Mouse (Mus musculus) liver, embryonic 12.5 days (tissue): ENCODE results near the gene Wiz. TPM values are rescaled to one million over a fixed set of nuclear protein-coding genes. Genes with fewer than 3 reads are reported as not detected.
A peak's percentile ranks its signal among the peaks of the same experiment; 100 is the strongest.

Source experiments
- ATAC-seq: fragments of 200-750 bp; cut with Nextera tagmentation; 2 replicates; pipeline ENCODE4 v1.8.0; 2017; ENCODE audit warnings: moderate number of reproducible peaks, mild to moderate bottlenecking, moderate library complexity
- H3K27ac ChIP-seq: fragments of 300-500 bp; sonication (generic); 2 replicates; pipeline ENCODE4 v1.5.1; 2016; ENCODE audit warnings: mild to moderate bottlenecking
- H3K27me3 ChIP-seq: fragments of 300-500 bp; sonication (generic); replicated peaks from 2 replicates; pipeline ENCODE4 v1.6.1; 2016; ENCODE audit warnings: mild to moderate bottlenecking, moderate library complexity
- H3K36me3 ChIP-seq: fragments of 300-500 bp; sonication (generic); 2 replicates; pipeline ENCODE4 v1.6.1; 2016; ENCODE audit warnings: mild to moderate bottlenecking, moderate library complexity
- H3K4me1 ChIP-seq: fragments of 300-500 bp; sonication (generic); 2 replicates; pipeline ENCODE4 v1.6.1; 2016
- H3K4me2 ChIP-seq: fragments of 300-500 bp; sonication (generic); 2 replicates; pipeline ENCODE4 v1.6.1; 2016; ENCODE audit warnings: mild to moderate bottlenecking, moderate library complexity
- H3K4me3 ChIP-seq: fragments of 300-500 bp; sonication (generic); 2 replicates; pipeline ENCODE4 v1.5.1; 2016; ENCODE audit warnings: mild to moderate bottlenecking, moderate library complexity
- H3K9ac ChIP-seq: fragments of 300-500 bp; sonication (generic); 2 replicates; pipeline ENCODE4 v1.6.1; 2016; ENCODE audit warnings: mild to moderate bottlenecking, moderate library complexity
- H3K9me3 ChIP-seq: fragments of 300-500 bp; sonication (generic); replicated peaks from 2 replicates; pipeline ENCODE4 v1.6.1; 2016; ENCODE audit warnings: mild to moderate bottlenecking, moderate library complexity
- WGBS: fragments of 180-500 bp; shearing (Covaris S2); methylation state at CpG from one replicate; pipeline ENCODE4 v1.1.7; 2016; ENCODE audit not compliant: insufficient replicate concordance; 5-methylcytosine and 5-hydroxymethylcytosine counted together
- polyA plus RNA-seq: library from polyadenylated mRNA; unstranded; fragments of >200 nt; fragmentation: Nextera tagmentation; extraction: Ambion mirVana; gene quantifications from 2 replicates; pipeline ENCODE4 v1.2.1, GENCODE M21; 2016

The Wiz gene
- polyA plus RNA-seq, 1 experiment from 2014 or later, result 13.3 TPM

DNA sequence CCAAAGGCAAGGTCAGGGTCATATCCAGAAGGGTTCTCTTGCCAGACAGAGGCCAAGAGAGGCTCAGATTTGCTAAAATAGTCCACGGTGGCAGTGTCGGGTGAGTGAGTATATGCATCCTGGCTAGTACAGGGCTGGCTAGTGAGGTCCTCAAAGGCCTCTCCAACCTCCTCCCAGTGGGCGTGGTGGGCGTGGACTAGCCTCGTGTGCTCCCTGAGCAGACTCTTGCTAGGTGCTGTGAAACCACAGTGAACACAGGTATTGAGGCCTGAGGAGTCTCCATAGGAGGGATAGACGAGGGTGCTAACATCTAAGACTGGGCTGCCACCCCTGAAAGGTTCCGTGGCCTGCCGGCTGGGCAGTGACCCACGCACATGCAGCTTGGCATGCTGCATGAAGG is 12.1 kb downstream of the Wiz start:
- ATAC-seq, result peak; percentile 76
- Histone ChIP-seq H3K36me3 (peaks cover 21% of the 10 kb centered on the region), H3K9ac (0 out of 2 replicates have a peak overlapping the region, but pooled peaks have one; percentile 3), H3K9me3 (no peaks in the 10 kb centered on the region), H3K27ac (peak overlapping the region; percentile 27; the same call in 1 of the 2 replicates), H3K4me2 (peak overlapping the region; percentile 38), H3K4me1 (peaks cover 19% of the 10 kb centered on the region), H3K27me3 (no peaks in the 10 kb centered on the region), H3K4me3 (no peak overlapping the region)
- 62% methylated on average over 9 of the region's 9 CpGs for WGBS

DNA sequence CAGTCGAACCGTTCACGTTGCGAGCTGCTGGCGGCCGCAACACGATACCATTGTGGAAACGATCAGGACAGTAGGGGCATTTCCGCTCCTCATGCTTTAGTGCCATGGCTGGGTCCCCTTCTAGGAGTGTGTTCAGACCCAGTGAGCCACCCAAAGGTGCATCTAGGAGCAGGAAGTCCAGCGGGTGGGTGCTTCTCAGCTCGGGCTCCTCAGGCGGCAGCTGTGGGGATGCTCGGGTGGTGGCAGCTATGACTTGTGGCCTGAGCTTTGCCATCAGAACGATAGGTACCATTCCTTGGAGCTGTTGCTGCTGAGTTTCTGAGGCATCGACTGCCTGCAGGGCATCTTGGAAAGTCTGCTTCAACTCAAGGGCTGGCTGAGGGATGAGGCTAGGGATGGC is 12.8 kb downstream of the Wiz start:
- 0 out of 2 replicates have a peak, but pooled peaks have one; percentile 32 for ATAC-seq
- no peak overlapping the region for H3K4me3 ChIP-seq
- H3K27ac ChIP-seq, result peak overlapping the region; percentile 27
- H3K9me3 ChIP-seq, result no peaks in the 10 kb centered on the region
- H3K36me3 ChIP-seq, result peaks cover 21% of the 10 kb centered on the region
- no peaks in the 10 kb centered on the region for H3K27me3 ChIP-seq
- WGBS, result 85% methylated on average over 15 of the region's 15 CpGs
- peaks cover 19% of the 10 kb centered on the region for H3K4me1 ChIP-seq
- no peak overlapping the region for H3K9ac ChIP-seq
- H3K4me2 ChIP-seq, result no peak overlapping the region

DNA sequence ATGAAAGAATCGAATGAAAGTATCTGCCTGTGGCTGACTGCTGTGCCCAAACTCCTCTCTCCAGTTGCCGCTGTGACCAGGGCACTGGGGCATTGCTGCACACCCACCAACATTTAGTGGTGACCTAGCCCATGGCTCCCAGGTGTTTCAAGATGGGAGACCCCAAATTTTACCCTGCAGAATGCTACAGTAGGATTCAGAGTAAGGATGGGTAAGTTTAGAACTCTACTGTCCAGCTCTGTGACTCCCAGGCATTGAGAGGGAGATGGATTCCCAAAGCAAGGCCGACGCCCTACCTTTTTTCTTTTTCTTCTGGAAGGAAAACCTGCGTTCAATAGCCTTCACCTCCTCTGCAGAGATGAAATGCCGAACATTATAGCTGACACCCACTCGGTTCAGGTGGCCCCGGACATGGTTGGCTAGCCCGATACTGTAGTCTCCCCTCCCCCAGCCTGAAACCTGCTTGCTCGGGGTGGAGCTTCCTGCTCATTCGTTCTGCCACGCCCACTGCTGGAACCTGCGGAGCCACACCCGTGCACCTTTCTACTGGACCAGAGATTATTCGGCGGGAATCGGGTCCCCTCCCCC is 20.2 kb downstream of the Wiz start:
- Histone ChIP-seq H3K27me3 (no peaks in the 10 kb centered on the region), H3K27ac (peak overlapping the region; percentile 76), H3K4me3 (peak overlapping the region; percentile 55), H3K9me3 (no peaks in the 10 kb centered on the region), H3K4me2 (peak overlapping the region; percentile 66), H3K4me1 (peaks cover 42% of the 10 kb centered on the region), H3K36me3 (peaks cover 3% of the 10 kb centered on the region; the same call in 1 of the 2 replicates), H3K9ac (peak overlapping the region; percentile 56)
- 12% methylated on average over 14 of the region's 17 CpGs for WGBS
- ATAC-seq, result peak; percentile 64

DNA sequence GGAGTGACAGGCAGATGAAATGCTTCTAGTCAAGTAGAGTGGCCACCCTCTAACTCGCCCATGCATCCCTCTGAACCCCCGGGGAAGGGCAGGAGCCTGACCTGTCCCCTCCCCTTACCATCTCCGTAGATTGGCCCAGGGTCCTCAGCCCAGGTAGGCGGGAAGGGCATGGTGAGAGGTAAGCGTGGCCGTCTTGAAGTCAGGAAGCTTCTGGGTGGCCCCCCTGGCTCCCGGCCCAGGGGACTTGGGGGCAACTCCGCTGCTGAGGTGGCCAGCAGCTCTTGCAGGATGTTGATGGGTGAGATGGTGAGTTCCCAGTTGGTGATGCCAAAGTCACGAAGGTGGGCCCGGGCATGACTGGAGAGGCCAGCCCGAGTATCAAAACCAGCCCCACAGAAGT is 21.5 kb downstream of the Wiz start:
- Histone ChIP-seq H3K27ac (no peak overlapping the region), H3K4me3 (no peak overlapping the region), H3K36me3 (peaks cover 6% of the 10 kb centered on the region), H3K27me3 (no peaks in the 10 kb centered on the region), H3K4me2 (peak overlapping the region; percentile 66; the same call in 1 of the 2 replicates), H3K9ac (0 out of 2 replicates have a peak overlapping the region, but pooled peaks have one; percentile 22), H3K4me1 (peaks cover 54% of the 10 kb centered on the region), H3K9me3 (no peaks in the 10 kb centered on the region)
- WGBS, result 81% methylated on average over 11 of the region's 11 CpGs
- no peak for ATAC-seq

DNA sequence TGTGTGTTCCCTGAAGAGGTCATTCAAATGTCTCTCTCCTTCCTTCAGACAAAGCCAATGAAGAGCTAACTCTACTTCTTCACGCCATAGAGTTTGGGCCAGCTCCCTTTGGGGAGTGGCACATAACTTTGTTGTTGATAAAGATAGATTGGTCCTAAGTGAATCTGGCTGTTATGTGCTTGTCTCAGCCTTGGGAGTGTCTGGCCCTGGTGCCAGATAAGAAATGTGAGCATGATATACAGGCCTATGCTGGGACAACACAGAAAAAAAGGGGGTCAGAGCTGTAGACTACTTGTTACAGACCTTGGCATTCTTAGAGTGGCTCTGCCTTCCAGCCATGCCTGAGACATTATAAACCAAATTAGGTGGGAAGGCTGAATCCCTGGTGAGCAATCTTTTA is 23.9 kb downstream of the Wiz start:
- peak overlapping the region; percentile 76 for H3K27ac ChIP-seq
- ATAC-seq, result peak; percentile 77
- H3K4me3 ChIP-seq, result peak overlapping the region; percentile 97

DNA sequence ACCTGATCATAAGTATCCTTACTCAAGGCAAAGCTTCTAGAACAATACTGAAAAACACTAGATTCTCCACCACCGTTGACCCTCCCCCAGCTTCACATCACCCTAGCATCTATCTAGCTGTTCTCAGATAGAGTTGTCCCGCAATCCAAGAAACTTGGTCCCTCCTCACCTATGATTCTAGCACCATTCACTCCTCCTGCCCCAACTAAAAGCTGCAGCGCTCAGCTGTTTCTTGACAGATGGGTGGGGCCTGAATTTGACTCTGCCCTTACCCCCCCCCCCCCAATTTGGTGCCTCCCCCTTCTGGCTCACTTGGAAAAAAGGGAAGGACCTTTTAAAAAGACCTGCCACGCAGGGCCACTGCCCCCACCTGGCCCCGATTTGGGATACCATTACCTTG is 24.4 kb downstream of the Wiz start:
- peak overlapping the region; percentile 90 for H3K4me2 ChIP-seq
- ATAC-seq, result no peak
- WGBS, result 33% methylated on average over 5 of the region's 5 CpGs
- peaks cover 57% of the 10 kb centered on the region for H3K4me1 ChIP-seq
- no peaks in the 10 kb centered on the region for H3K9me3 ChIP-seq
- H3K9ac ChIP-seq, result peak overlapping the region; percentile 94
- H3K4me3 ChIP-seq, result peak overlapping the region; percentile 97
- no peaks in the 10 kb centered on the region for H3K27me3 ChIP-seq
- peak overlapping the region; percentile 76 for H3K27ac ChIP-seq
- peaks cover 35% of the 10 kb centered on the region for H3K36me3 ChIP-seq

More for the DNA sequence above, 23.9 kb downstream of the Wiz start:
- H3K9ac ChIP-seq, result 0 out of 2 replicates have a peak overlapping the region, but pooled peaks have one; percentile 94
- peak overlapping the region; percentile 90 for H3K4me2 ChIP-seq
- H3K4me1 ChIP-seq, result peaks cover 57% of the 10 kb centered on the region
- H3K27me3 ChIP-seq, result no peaks in the 10 kb centered on the region
- WGBS, result 22% methylated on average over 1 of the region's 1 CpGs
- H3K9me3 ChIP-seq, result no peaks in the 10 kb centered on the region
- peaks cover 30% of the 10 kb centered on the region for H3K36me3 ChIP-seq

DNA sequence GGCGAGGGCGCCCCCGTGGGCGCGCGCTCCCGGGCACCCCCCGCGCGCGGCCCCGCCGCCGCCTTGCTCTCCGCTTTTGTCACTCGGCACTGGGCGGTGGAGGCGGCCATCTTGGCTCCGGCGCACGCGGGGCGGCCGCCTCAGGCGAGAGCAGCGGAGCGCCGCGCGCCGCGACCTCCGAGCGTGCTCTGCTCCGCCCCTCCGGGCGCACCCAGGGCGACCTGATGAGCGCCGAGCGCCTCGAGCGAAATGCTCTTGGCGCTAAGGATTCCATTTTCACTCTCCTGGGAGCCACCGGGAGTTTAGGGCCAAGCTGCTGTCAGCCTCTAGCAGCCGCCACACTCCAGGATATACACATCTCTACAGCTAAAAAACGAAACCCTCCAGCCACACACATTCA is 24.9 kb downstream of the Wiz start:
- peaks cover 57% of the 10 kb centered on the region for H3K4me1 ChIP-seq
- H3K9me3 ChIP-seq, result no peaks in the 10 kb centered on the region
- peak overlapping the region; percentile 76 for H3K27ac ChIP-seq
- peak; percentile 88 for ATAC-seq
- H3K27me3 ChIP-seq, result no peaks in the 10 kb centered on the region
- WGBS, result 1% methylated on average over 34 of the region's 47 CpGs
- peak overlapping the region; percentile 97 for H3K4me3 ChIP-seq
- peak overlapping the region; percentile 94 for H3K9ac ChIP-seq
- peaks cover 40% of the 10 kb centered on the region for H3K36me3 ChIP-seq
- peak overlapping the region; percentile 90 for H3K4me2 ChIP-seq

DNA sequence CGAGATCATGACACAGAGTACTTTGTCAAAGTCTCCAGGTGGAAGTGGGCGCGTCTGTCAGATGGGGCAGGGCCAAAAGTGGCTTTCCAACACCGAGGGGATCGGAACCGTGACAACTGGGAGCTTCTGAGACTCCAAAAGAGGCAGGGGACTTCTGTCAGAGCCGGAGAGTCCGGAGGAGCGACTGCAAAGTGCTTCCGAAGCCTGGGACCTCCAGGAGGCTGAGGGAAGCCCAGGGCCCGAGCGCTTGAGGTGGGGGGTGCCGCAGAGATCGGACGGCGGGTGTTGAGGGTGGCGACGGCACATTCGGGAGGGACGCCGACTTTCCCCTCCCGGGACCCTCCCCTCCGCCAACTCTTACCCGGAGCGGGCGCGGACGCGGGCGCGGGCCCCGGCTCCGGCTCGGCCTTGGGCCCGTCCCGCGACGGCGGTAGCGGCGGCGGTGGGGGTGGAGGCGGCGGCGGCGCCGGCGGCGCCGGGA is 25.4 kb downstream of the Wiz start:
- Histone ChIP-seq H3K9me3 (no peaks in the 10 kb centered on the region), H3K27ac (peak overlapping the region; percentile 76), H3K4me3 (peak overlapping the region; percentile 97), H3K4me2 (peak overlapping the region; percentile 90), H3K4me1 (peaks cover 54% of the 10 kb centered on the region), H3K36me3 (peaks cover 45% of the 10 kb centered on the region), H3K27me3 (no peaks in the 10 kb centered on the region), H3K9ac (peak overlapping the region; percentile 94)
- WGBS, result 0% methylated on average over 23 of the region's 50 CpGs
- peak; percentile 36 for ATAC-seq

DNA sequence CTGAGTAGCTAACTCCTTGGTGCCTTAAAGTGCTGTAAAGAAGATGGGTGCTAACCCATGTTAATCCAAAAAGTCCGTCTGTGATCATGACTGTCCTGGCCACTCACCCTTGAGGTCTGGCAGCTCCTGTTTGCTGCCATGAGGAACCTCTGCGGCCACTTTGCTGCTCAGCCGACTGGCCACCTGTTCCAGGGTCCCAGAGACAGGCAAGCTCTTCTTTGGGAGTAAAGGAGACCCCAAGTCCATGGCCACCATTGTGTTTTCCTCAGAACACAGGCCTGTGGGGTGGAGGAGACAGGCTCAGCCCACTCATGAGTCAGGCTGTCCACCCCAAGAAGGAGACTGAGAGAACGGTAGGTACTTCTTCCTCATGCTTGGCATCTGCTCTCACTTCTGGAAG is 26.6 kb downstream of the Wiz start:
- Histone ChIP-seq H3K9ac (peak overlapping the region; percentile 94), H3K27me3 (no peaks in the 10 kb centered on the region), H3K4me3 (peak overlapping the region; percentile 97), H3K27ac (0 out of 2 replicates have a peak overlapping the region, but pooled peaks have one; percentile 76), H3K4me1 (peaks cover 42% of the 10 kb centered on the region), H3K4me2 (peak overlapping the region; percentile 90), H3K36me3 (peaks cover 56% of the 10 kb centered on the region), H3K9me3 (no peaks in the 10 kb centered on the region)
- no peak for ATAC-seq
- 72% methylated on average over 4 of the region's 4 CpGs for WGBS

DNA sequence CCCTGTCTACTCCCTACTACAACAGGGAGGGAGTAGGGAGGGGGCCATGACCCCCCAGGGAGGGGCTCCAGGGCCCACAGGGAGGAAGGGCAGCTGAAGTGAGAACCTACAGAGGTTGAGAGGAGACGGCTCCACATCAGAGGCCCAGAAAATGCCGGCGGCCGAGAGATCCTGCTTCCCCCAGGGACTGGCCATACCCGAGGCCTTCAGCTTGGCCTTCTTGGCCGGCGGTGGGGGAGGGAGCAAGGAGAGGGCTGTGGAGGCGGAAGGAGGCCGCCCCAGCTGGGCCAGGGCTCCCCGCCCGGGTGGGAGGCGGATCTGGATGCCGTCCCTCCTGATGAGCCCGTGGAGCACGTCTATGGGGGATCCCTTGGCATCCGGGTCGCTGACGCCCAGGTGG is 29.3 kb downstream of the Wiz start:
- Histone ChIP-seq H3K4me1 (peaks cover 20% of the 10 kb centered on the region), H3K9ac (no peak overlapping the region), H3K27me3 (no peaks in the 10 kb centered on the region), H3K9me3 (no peaks in the 10 kb centered on the region), H3K4me3 (no peak overlapping the region), H3K36me3 (peaks cover 81% of the 10 kb centered on the region), H3K27ac (no peak overlapping the region; the same call in 1 of the 2 replicates), H3K4me2 (no peak overlapping the region)
- 90% methylated on average over 18 of the region's 18 CpGs for WGBS
- ATAC-seq, result no peak

DNA sequence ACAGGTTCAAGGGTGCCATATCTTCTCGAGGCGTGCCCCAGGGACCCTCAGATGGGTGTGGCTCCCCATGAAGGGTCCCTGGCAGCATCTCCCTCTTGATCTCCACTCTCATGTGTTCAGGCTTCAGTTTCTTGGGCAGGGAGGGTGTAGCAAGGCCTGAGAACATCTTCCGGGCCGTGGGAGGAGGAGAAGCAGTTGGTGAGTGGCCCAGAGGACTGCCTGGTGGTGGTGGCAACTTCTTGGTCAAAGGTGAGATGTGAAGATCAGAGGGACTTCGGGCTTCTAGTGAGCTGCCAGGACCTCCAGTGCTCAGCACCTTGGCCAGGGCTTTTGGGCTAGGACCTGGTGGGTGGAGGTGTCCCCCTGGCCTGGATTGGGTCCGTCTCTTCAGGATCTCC is 30.3 kb downstream of the Wiz start:
- H3K36me3 ChIP-seq, result peaks cover 91% of the 10 kb centered on the region
- H3K27me3 ChIP-seq, result no peaks in the 10 kb centered on the region
- H3K4me3 ChIP-seq, result no peak overlapping the region
- 77% methylated on average over 6 of the region's 6 CpGs for WGBS
- ATAC-seq, result no peak
- no peaks in the 10 kb centered on the region for H3K9me3 ChIP-seq
- no peak overlapping the region for H3K9ac ChIP-seq
- H3K4me2 ChIP-seq, result no peak overlapping the region
- H3K4me1 ChIP-seq, result peaks cover 15% of the 10 kb centered on the region
- no peak overlapping the region for H3K27ac ChIP-seq

DNA sequence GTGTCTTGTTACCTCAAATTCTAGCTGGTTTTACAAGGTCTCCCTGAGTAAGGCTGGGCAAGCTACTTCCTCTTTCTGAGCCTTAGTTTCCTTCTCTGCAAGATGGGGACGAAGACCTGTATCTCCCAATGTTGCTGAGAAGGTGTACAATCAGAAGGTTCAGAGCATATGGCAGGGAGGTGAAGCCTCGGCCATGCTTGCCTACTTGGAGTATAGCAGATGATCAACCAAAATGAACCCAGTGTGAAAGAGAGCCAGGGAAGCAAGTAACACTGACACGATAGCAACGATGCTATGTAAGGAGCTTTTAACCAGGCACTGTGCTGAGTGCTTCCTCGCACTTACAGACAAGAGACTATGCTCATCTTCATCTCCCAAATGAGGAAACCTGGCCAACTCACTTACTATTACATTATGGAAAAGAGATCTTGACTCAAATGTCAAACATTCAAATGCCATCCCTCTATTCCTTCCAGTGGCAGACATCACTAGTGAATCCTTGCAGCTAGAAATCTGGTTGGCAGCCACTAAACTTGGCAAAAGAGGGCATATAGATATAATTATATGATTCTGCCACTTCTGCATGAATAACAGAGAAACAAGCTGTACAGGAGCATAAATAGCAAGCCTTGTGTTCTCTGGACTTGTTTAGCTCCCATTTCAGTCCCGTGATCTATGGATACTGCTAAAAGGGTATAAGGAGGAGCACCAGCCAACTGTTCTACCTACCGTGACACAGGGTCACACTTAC is 30.9 kb downstream of the Wiz start:
- Histone ChIP-seq H3K4me1 (peaks cover 10% of the 10 kb centered on the region), H3K4me3 (no peak overlapping the region), H3K4me2 (no peak overlapping the region), H3K9ac (no peak overlapping the region), H3K36me3 (peaks cover 97% of the 10 kb centered on the region), H3K27ac (no peak overlapping the region), H3K27me3 (no peaks in the 10 kb centered on the region), H3K9me3 (no peaks in the 10 kb centered on the region)
- 88% methylated on average over 7 of the region's 7 CpGs for whole genome bisulfite sequencing
- no peak for ATAC-seq
